Mouse (Mus musculus) limb, embryonic 10.5 days (tissue): ENCODE measurements at regions not wholly inside any gene's neighbourhood (a gene's known extent, or its start where the extent isn't known, plus 50 kb on each side); places are given as distances from the start of the nearest gene placed in this dataset.

Experiments used
- DNase-seq: peaks from one replicate; pipeline ENCODE4 v3.0.0-alpha.2; 2017; ENCODE audit warnings: low spot score
- H3K27ac ChIP-seq: fragments of 300-500 bp; sonication (generic); 2 replicates; pipeline ENCODE4 v1.5.1; 2016; ENCODE audit warnings: mild to moderate bottlenecking
- H3K27me3 ChIP-seq: fragments of 300-500 bp; sonication (generic); 2 replicates; pipeline ENCODE4 v1.6.1; 2016; ENCODE audit warnings: low read depth, mild to moderate bottlenecking; ENCODE audit not compliant: poor library complexity, severe bottlenecking
- H3K36me3 ChIP-seq: fragments of 300-500 bp; sonication (generic); 2 replicates; pipeline ENCODE4 v1.6.1; 2016; ENCODE audit warnings: mild to moderate bottlenecking, moderate library complexity
- H3K4me1 ChIP-seq: fragments of 300-500 bp; sonication (generic); 2 replicates; pipeline ENCODE4 v1.6.1; 2016
- H3K4me3 ChIP-seq: fragments of 300-500 bp; sonication (generic); 2 replicates; pipeline ENCODE4 v1.5.1; 2016; ENCODE audit warnings: mild to moderate bottlenecking, moderate library complexity
- H3K9me3 ChIP-seq: fragments of 300-500 bp; sonication (generic); replicated peaks from 2 replicates; pipeline ENCODE4 v1.6.1; 2016; ENCODE audit warnings: mild to moderate bottlenecking
- WGBS: fragments of 180-500 bp; shearing (Covaris S2); methylation state at CpG from one replicate; pipeline ENCODE4 v1.1.7; 2016; 5-methylcytosine and 5-hydroxymethylcytosine counted together

- H3K9me3 ChIP-seq = 0 out of 2 replicates have a peak, but pooled peaks cover 5% of the 10 kb centered on the region
- DNase-seq = no peak
- 44% methylated on average over 3 of the region's 3 CpGs for WGBS
These were observed 238.4 kb upstream of the Mocs1 start for GRCm38 (mm10) chr17:49189765-49190164.

DNA sequence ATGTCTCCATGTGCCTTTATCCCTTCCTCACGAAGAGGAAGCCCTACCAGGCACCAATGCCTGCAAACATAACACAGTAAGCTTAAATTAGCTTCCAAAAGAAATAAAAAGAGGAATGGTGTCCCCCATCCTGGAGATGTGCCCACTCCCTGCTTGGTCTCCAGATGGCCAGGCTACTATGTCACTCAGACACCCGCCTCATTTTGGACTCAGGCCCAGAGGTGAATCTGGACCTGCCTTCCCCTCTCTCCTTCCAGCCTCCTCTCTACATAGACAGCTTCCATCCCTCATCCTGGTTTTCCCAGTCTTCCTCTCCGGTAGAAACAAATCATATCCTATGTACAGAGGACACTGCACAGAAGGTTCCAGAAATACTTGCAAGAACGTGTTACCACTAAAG is 237.8 kb upstream of the Mocs1 start:
- Histone ChIP-seq H3K9me3 (0 out of 2 replicates have a peak, but pooled peaks cover 6% of the 10 kb centered on the region), H3K4me3 (no peak overlapping the region), H3K36me3 (no peaks in the 10 kb centered on the region), H3K4me1 (peaks cover 2% of the 10 kb centered on the region), H3K27me3 (no peaks in the 10 kb centered on the region), H3K27ac (no peak overlapping the region)
- DNase-seq = no peak
- WGBS = 90% methylated on average over 4 of the region's 4 CpGs

More at GRCm38 (mm10) chr17:49189765-49190164, 238.4 kb upstream of the Mocs1 start:
- Histone ChIP-seq H3K36me3 (no peaks in the 10 kb centered on the region), H3K4me3 (no peak overlapping the region), H3K27ac (no peak overlapping the region), H3K27me3 (no peaks in the 10 kb centered on the region), H3K4me1 (peaks cover 6% of the 10 kb centered on the region; the same call in 1 of the 2 replicates)

- Histone ChIP-seq H3K36me3 (no peaks in the 10 kb centered on the region), H3K4me1 (peaks cover 19% of the 10 kb centered on the region), H3K27me3 (no peaks in the 10 kb centered on the region), H3K27ac (peak overlapping the region; percentile 75), H3K4me3 (no peak overlapping the region), H3K9me3 (0 out of 2 replicates have a peak, but pooled peaks cover 6% of the 10 kb centered on the region)
- WGBS = 51% methylated on average over 8 of the region's 8 CpGs
- DNase-seq = no peak
These were observed 232.0 kb upstream of the Mocs1 start for GRCm38 (mm10) chr17:49196046-49196684.

- 0 out of 2 replicates have a peak, but pooled peaks cover 5% of the 10 kb centered on the region for H3K27me3 ChIP-seq
- H3K9me3 ChIP-seq = no peaks in the 10 kb centered on the region
- WGBS = 94% methylated on average over 3 of the region's 3 CpGs
These were observed 226.7 kb upstream of the Mocs1 start for GRCm38 (mm10) chr17:49201495-49201894.

DNA sequence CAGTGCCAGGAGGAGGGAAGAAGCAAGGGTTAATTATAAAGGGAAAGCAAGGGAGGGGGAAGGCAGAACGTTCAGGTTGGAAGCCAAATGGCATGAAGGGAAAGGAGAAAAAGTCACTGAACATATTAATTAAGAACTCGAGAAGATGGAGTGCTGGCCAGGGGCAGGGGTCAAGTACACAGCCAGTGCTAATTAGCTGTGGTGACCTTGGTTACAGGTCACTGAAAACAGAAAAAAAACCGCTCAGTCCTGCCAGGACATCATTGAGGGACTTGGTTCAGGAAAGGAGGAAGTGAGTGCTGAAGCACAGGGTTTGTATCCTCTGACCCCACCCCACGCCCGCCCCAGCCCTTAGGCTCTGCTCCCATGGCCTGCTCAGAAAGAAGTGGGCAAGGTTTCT is 223.1 kb upstream of the Mocs1 start:
- 12% methylated on average over 5 of the region's 5 CpGs for WGBS
- H3K4me1 ChIP-seq = peaks cover 25% of the 10 kb centered on the region
- peak; percentile 42 for DNase-seq
- no peak overlapping the region for H3K4me3 ChIP-seq
- 0 out of 2 replicates have a peak, but pooled peaks cover 5% of the 10 kb centered on the region for H3K27me3 ChIP-seq
- H3K9me3 ChIP-seq = no peaks in the 10 kb centered on the region
- no peaks in the 10 kb centered on the region for H3K36me3 ChIP-seq
- H3K27ac ChIP-seq = peak overlapping the region; percentile 84

More at GRCm38 (mm10) chr17:49201495-49201894, 226.7 kb upstream of the Mocs1 start:
- no peak for DNase-seq
- Histone ChIP-seq H3K36me3 (no peaks in the 10 kb centered on the region), H3K4me1 (peaks cover 27% of the 10 kb centered on the region), H3K27ac (no peak overlapping the region), H3K4me3 (no peak overlapping the region)

GRCm38 (mm10) chr17:49205564-49205963 is 222.6 kb upstream of the Mocs1 start:
- H3K4me1 ChIP-seq = peaks cover 25% of the 10 kb centered on the region
- no peaks in the 10 kb centered on the region for H3K36me3 ChIP-seq
- H3K4me3 ChIP-seq = no peak overlapping the region
- H3K27ac ChIP-seq = peak overlapping the region; percentile 84
- WGBS = 77% methylated on average over 1 of the region's 1 CpGs
- H3K9me3 ChIP-seq = no peaks in the 10 kb centered on the region
- DNase-seq = no peak
- H3K27me3 ChIP-seq = 0 out of 2 replicates have a peak, but pooled peaks cover 5% of the 10 kb centered on the region

DNA sequence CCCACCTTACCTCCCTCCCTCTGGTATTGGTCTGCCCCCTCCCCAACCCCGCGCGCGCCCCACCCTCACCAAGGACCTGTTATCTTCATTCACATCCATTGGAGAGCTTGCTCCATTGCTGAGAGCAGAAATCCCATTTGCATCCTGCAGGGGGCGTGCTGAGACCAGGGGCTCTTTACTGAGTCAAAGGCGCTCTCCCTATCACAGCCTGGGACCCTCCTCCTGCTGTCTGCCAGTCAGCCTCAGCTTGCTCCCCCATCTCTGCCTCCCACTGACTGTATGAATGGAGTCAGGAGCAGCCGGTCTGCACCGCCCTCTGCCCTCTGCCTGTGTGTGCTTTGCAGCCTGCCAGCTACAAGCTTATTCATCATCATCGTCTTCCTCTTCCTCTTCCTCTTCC is 221.5 kb upstream of the Mocs1 start:
- no peak overlapping the region for H3K4me3 ChIP-seq
- no peaks in the 10 kb centered on the region for H3K36me3 ChIP-seq
- WGBS = 47% methylated on average over 9 of the region's 9 CpGs
- H3K27ac ChIP-seq = peak overlapping the region; percentile 84; the same call in 1 of the 2 replicates
- peaks cover 25% of the 10 kb centered on the region for H3K4me1 ChIP-seq
- no peak for DNase-seq
- H3K27me3 ChIP-seq = 0 out of 2 replicates have a peak, but pooled peaks cover under 1% of the 10 kb centered on the region
- H3K9me3 ChIP-seq = no peaks in the 10 kb centered on the region

DNA sequence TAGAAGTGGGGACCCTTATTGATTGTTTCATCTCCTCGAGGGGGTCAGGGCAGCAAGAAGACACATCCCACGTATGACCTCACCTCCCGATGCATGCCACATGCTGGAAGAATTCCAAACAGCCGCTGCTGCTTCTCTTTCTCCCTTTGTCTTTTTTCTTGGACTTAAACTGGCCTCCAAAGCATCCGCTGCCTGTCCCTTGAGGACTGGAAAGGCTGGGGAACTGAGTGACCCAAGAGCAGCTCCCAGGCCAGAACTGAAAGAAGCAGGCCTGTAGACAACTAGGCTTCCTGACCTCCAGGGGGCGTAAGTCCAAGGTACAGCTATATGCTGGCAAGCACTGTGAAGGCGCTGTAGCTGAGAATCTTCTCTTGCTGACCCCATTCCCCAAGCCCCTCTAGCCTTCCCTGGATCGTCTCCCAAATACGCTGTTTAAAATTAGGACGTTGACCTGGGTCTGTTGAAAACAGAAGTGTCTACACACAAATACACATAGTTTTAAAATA is 219.8 kb upstream of the Mocs1 start:
- Histone ChIP-seq H3K4me1 (peaks cover 34% of the 10 kb centered on the region), H3K36me3 (no peaks in the 10 kb centered on the region), H3K4me3 (no peak overlapping the region), H3K9me3 (no peaks in the 10 kb centered on the region), H3K27me3 (no peaks in the 10 kb centered on the region), H3K27ac (no peak overlapping the region)
- WGBS = 83% methylated on average over 10 of the region's 10 CpGs
- no peak for DNase-seq

DNA sequence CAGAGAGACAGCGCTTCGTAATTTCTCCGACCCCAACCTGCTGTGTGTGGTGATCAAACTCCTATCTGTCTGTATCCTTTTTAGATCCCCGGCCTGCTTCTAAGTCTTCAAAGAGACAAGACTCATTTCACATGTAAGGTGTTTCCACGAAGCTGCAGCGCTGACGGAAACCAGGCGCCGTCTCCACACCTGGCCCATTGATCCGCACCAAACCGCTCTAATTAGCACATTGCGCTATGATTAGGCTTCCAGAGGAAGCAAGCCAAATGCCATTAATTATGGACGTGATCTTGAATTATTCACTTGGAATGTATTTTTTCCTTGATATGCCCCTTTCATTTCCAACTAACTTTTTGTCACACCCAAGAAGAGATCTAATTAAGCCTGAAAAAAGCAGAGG is 215.2 kb upstream of the Mocs1 start:
- no peaks in the 10 kb centered on the region for H3K9me3 ChIP-seq
- no peak overlapping the region for H3K4me3 ChIP-seq
- WGBS = 78% methylated on average over 13 of the region's 13 CpGs
- H3K4me1 ChIP-seq = peaks cover 9% of the 10 kb centered on the region; the same call in 1 of the 2 replicates
- no peaks in the 10 kb centered on the region for H3K36me3 ChIP-seq
- H3K27me3 ChIP-seq = no peaks in the 10 kb centered on the region
- no peak overlapping the region for H3K27ac ChIP-seq
- no peak for DNase-seq

DNA sequence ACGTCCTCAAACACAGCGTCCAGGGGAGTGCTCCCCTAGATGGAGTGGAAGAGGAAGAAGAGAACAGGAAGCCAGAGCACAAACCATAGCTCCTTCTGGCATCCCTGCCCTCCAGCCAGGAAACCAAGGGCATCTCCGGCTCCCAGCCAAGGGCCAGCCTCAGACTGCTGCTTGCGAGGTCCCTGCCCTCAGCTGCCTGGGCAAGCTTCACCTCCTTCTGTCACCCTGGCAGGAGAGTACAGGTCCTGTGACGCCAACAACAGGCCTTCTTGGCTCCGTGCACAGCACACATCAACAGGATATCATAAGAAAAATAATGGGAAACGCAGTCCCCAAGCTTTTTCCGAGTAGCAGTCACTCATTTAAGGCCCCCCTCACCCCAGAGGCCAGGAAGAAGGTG is 212.9 kb upstream of the Mocs1 start:
- Histone ChIP-seq H3K4me3 (no peak overlapping the region), H3K4me1 (peaks cover 9% of the 10 kb centered on the region; the same call in 1 of the 2 replicates), H3K9me3 (no peaks in the 10 kb centered on the region), H3K27me3 (no peaks in the 10 kb centered on the region), H3K27ac (no peak overlapping the region), H3K36me3 (no peaks in the 10 kb centered on the region)
- DNase-seq = no peak
- WGBS = 86% methylated on average over 8 of the region's 8 CpGs

DNA sequence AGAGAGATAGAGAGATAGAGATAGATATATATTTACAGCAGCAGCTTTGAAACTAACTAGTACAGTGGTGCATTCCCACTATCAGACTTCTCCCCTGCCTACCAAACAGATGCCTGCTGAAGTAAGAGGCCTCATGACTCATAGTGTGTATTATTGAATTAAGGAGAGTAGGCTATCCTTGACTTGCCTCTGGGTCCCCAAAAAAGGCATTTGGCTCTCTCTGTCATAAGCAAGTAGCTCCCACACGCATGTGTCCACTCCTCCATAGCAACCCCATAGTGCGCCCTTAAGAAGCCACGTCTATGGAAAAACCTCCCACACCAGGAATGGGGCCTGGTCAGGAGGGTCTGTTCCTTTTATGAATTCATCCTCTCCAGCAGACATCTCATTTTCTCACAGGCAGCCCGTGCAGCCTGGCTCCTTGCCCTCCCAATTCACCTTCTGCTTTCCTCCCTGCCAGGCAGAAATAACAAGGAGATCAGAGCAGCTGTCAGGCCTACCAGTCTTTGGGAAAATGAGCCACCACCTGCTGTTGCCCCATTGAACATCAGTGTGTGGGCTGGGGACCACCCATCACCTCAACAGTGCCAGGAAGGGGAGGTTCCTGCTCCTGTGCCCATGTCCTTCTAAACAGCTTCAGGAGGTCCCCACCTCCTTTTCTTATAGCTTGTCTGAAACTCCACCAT is 208.5 kb upstream of the Mocs1 start:
- 84% methylated on average over 4 of the region's 4 CpGs for WGBS

GRCm38 (mm10) chr17:49223212-49223611 is 204.9 kb upstream of the Mocs1 start:
- no peak for DNase-seq
- H3K9me3 ChIP-seq = no peaks in the 10 kb centered on the region
- no peaks in the 10 kb centered on the region for H3K4me1 ChIP-seq
- 81% methylated on average over 7 of the region's 7 CpGs for WGBS
- no peak overlapping the region for H3K27ac ChIP-seq
- no peaks in the 10 kb centered on the region for H3K27me3 ChIP-seq
- no peaks in the 10 kb centered on the region for H3K36me3 ChIP-seq
- no peak overlapping the region for H3K4me3 ChIP-seq

More for the DNA sequence above, 208.5 kb upstream of the Mocs1 start:
- DNase-seq = no peak
- no peak overlapping the region for H3K27ac ChIP-seq
- no peak overlapping the region for H3K4me3 ChIP-seq
- no peaks in the 10 kb centered on the region for H3K36me3 ChIP-seq
- H3K27me3 ChIP-seq = no peaks in the 10 kb centered on the region
- no peaks in the 10 kb centered on the region for H3K4me1 ChIP-seq
- H3K9me3 ChIP-seq = no peaks in the 10 kb centered on the region

DNA sequence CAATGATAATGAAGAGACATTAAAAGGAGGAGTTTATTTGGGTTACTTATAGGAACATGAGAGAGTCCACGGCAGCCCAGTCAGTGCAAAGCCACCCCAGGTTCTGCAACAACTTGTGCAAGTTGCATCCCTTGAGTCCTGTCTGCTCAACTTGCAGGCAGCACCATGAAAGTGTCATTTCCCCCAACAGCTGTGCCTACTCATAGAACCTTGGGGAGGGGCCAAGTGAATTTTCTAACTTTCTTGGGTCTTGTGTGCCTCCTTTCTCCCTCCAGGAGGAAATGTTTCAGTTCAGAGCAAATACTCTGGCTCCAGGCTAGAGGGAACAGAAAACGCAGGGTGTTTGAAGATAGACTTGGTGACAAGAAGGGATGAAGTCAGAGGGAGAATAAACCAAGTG is 204.5 kb upstream of the Mocs1 start:
- no peaks in the 10 kb centered on the region for H3K4me1 ChIP-seq
- no peak overlapping the region for H3K27ac ChIP-seq
- no peak overlapping the region for H3K4me3 ChIP-seq
- no peaks in the 10 kb centered on the region for H3K9me3 ChIP-seq
- no peak for DNase-seq
- no peaks in the 10 kb centered on the region for H3K36me3 ChIP-seq
- H3K27me3 ChIP-seq = no peaks in the 10 kb centered on the region
- WGBS = 93% methylated on average over 2 of the region's 2 CpGs
